Mouse (Mus musculus): Measurements from ENCODE around the gene Use1.
A peak's percentile ranks its signal among the peaks of the same experiment; 100 is the strongest.

Gene Use1

GRCm38 (mm10) chr8:71379008-71379407, 12.4 kb downstream of the Use1 start:
- DNase-seq = no peak

- no peak for DNase-seq
These were observed 12.9 kb downstream of the Use1 start for GRCm38 (mm10) chr8:71379512-71380075.

DNA sequence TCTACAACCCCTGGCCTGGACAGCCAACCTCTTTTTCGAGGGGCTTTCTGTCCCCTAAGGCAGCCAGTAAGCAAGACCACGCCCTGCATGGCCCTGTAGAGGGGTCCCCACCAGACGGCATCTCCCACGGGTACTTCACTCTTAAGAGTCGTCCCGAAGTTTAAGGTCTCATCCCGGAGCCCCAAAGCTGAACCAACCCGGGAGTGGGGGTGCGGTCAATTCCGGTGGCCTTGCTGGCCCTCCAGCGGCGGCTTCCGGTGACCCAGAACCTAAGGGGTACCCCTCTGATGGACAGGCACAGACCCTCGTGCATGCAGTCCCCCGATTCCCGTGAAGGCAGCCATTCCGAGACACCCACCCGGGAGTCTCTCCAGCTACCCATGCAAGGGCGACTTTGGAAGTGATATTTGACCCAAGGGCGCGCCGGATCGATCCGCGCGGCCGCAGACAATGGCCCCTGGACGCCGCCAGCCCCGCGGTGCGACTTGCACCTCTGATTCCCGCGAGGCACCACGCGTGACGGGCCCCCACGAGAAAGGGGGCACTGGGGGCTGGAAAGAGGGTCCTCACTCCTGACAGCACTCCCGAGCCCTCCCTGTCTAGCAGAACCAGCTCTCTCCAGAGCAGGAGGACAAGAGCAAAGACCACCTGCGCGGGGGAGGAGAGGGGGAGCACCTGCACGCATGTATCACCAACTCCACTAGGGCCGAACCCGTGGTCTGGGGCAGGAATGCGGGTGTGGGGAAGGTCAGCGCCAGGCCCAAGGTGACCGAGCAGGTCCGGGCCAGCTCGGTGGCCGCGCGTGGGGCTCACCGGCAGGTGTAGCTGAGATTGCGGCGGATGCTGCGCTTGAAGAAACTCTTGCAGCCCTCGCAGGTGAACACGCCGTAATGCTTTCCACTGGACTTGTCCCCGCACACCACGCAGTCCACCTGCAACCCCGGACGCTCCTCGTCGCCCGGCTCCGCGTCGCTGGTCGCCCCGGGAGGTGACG, 13.8 kb downstream of the Use1 start:
- peak in 1 of 2 experiments; percentile 45 for DNase-seq

GRCm38 (mm10) chr8:71381421-71381970, 14.8 kb downstream of the Use1 start, which contains the start of gene Nr2f6:
Nr2f6 (minus strand) TSS chr8:71381960.
- DNase-seq = peak; percentile 81 to 85

- peak; percentile 86 to 89 for DNase-seq
These were observed 15.6 kb downstream of the Use1 start for GRCm38 (mm10) chr8:71381971-71382961.

GRCm38 (mm10) chr8:71383396-71383795, 16.7 kb downstream of the Use1 start:
- no peak for DNase-seq

DNA sequence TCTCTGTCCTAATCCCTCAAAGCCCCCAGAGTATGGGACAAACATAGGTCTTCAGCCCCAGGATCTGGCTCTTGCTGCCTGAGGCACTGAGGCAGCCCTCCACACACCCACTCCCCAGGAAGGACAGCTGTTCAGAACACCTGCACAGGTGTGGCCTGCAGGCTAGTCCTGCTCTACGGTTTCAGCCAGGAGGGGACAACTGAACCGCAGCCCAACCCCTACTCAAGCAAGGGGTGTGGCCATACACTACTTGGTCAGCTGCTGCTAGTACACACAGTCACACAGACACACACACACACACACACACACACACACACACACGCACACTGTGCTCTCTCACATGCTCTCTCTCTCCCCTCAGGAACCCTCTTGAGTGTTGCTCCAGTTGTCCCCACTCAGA, 17.2 kb downstream of the Use1 start:
- peak; percentile 62 to 74 for DNase-seq

DNA sequence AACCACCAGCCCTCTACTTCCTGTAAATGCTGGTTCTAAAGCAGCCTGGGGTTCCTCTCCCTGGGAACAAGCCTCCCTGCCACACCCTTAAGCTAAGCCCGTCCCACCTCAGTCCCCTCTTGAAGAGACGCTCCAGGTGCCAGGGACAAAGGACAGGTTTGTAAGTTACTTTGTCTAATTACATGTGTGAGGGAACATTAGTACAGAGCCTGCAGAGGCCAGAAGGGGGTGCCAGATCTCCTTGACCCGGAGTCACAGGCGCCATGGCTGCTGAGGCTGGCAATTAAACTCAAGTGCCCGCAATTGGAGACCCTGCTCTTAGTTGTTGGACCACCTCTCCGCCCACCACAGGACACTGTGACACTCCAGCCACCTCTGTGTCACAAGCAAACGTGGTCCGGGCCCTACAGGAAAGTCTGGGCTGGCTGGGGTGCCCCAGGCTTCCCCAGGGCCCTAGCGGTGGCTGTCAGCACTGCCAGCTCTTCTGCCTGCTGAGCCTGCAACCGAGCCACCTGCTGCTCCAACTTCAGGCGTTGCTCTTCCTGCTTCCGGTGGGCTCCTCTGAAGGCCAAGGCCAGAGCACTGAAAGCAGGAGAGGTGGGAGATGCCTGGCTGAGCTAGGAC, 18.7 kb downstream of the Use1 start:
- DNase-seq = no peak

- DNase-seq = peak in 1 of 2 experiments; percentile 60
These were observed 21.6 kb downstream of the Use1 start for GRCm38 (mm10) chr8:71388267-71388666.

GRCm38 (mm10) chr8:71391696-71392095, 25.0 kb downstream of the Use1 start:
- DNase-seq = peak in 1 of 2 experiments; percentile 2

- peak in 1 of 2 experiments; percentile 1 for DNase-seq
These were observed 25.7 kb downstream of the Use1 start for GRCm38 (mm10) chr8:71392391-71392790.

DNA sequence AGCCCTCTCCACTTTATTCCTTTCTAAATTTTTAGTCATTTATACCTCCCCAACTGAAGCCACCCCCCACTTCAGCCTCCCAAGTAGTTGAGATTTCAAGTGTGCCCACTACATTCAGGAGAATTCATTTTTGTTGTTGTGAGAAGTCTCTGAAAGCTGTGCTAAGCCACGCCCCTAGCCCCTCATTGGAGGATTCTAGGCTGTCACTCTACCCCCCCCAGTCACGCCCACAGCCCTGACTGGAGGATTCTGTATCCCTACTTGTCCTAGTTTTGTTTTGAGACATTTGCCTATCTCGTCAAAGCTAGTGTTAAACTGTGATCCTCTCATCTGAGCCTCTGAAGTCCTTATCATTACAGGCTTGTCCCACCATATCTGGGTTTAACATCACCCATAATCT, 26.2 kb downstream of the Use1 start:
- peak; percentile 58 to 69 for DNase-seq

DNA sequence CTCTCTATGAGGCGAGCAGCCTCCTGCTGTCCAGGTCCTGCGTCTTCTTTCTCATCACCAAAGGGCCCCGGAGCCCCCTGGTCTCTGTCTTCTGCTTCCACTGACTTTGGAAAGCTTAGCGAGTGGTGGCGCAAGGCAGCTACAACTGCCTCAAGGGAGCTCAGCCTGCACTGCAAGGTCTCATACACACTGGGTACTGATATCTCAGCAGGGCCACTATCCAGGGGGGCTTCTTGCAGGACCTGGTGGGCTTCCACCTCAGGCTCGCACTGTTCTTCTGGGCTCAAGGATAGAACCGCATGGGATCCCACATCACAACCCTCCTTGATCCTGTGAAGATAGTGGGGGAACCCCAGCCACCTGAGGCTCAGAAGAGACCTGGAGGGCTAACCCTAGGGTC, 27.8 kb downstream of the Use1 start:
- DNase-seq = no peak

DNA sequence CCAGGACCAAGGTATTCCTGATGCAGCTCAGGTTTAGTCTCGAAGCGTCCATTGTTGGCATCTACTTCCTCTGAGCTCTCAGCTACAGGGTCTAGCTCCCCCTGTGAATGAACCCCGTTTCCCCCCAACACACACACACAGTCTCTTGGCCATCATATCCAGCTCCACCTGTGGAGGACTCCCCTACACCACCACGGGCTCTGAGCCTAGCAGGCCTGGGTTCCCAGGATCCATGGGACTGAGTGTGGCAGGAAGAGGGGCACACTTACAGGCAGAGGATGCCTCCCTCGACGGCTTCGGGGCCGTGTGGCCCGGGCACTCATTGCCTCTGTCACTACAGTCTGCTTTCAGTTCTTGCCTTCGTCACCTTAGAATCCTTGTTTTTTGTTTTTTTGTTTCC, 28.4 kb downstream of the Use1 start:
- DNase-seq = no peak

- DNase-seq = peak; percentile 58 to 70
These were observed 29.0 kb downstream of the Use1 start, which contains the start of gene Ushbp1 for GRCm38 (mm10) chr8:71395629-71396028. Ushbp1 (minus strand) TSS chr8:71395802.

GRCm38 (mm10) chr8:71396639-71397305, 30.1 kb downstream of the Use1 start, which contains the start of gene Babam1:
Babam1 (plus strand) TSS chr8:71396861.
- DNase-seq = peak; percentile 96 to 97

DNA sequence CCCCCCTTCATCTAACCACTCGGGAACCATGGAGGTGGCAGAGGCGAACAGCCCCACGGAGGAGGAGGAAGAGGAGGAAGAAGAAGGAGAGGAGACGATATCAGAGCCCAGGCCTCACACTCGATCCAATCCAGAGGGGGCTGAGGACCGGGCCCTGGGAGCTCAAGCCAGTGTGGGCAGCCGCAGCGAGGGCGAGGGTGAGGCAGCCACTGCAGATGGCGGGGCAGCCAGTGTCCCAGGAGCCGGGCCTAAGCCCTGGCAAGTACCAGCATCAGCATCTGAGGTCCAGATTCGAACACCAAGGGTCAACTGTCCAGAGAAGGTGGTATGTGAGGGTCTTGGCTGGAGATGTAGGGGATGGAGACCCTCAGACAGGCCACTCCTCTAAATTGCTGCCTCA, 31.1 kb downstream of the Use1 start:
- no peak for DNase-seq

- DNase-seq = no peak
These were observed 34.2 kb downstream of the Use1 start for GRCm38 (mm10) chr8:71400826-71401225.

DNA sequence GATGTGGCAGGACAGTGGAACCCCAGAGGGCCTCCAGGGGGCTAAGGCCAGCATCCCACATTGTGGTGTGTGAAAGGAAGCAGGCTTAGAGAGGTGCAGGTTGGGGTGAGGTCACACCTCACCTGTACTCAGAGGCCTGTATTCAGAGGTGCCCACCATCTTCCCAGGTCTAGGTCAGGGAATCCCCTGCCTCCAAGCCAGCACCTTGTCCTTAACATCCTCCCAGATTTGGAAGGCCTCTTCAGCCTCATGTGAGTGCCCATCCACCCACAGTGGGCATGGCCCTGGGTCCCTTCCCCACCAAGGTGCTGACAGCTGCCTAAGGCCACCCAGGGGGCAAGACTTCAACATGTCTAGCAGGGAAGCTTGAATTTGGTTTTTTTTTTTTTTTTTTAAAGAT, 34.8 kb downstream of the Use1 start:
- DNase-seq = no peak

DNA sequence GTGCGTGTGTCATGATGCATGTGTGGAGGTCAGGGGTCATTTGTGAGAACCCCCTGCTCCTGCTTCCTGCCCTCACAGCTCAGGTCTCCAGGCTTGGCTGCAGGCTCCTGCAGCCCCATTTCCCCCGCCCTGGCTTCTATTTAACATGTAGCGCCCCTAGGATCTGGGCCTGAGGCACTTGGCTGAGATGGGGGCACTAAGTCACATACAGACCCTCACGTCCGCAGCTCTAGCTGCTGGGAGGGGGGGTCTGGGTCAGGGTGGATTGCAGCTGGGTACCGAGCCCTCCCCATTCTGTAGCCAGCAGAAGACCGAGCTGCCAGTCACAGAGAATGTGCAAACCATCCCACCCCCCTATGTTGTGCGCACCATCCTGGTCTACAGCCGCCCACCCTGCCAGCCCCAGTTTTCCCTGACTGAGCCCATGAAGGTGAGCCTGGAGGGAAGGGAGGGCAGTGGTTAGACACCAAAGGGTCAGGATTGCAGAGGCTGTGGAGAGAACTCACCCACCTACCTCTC, 35.9 kb downstream of the Use1 start:
- no peak for DNase-seq

Measured in lung, adult 18-20 months (tissue).